Mouse (Mus musculus): ENCODE results near the gene Gm42878. TPM values are rescaled to one million over a fixed set of nuclear protein-coding genes. Genes with fewer than 3 reads are reported as not detected.

The Gm42878 gene
- polyA plus RNA-seq, 1 experiment from 2014 or later = not detected

- H3K4me1 ChIP-seq (ENCODE audit: control insufficient read depth, insufficient read depth, low read length) = peaks cover 11% of the 10 kb centered on the region
- H3K4me3 ChIP-seq (ENCODE audit: low read depth, low read length) = no peak overlapping the region
- DNase-seq (ENCODE audit: low spot score, missing footprints) = no peak
- no peak overlapping the region for H3K4me2 ChIP-seq
- no peaks in the 10 kb centered on the region for H3K9me3 ChIP-seq (ENCODE audit: control insufficient read depth, low read length)
- H3K36me3 ChIP-seq (ENCODE audit: control insufficient read depth, insufficient read depth, low read length) = no peaks in the 10 kb centered on the region
- WGBS = 92% methylated on average over 7 of the region's 7 CpGs
- ATAC-seq (ENCODE audit: low FRiP score) = no peak
- H3K27me3 ChIP-seq (ENCODE audit: control insufficient read depth, insufficient read depth, low read length) = no peaks in the 10 kb centered on the region
- H3K27ac ChIP-seq (ENCODE audit: low read depth, low read length) = no peak overlapping the region
- no peak overlapping the region for H3K9ac ChIP-seq (ENCODE audit: low read length)
Measured at GRCm38 (mm10) chr5:121541235-121541634, 4.0 kb downstream of the Gm42878 start.

GRCm38 (mm10) chr5:121540066-121540465 lies 5.2 kb downstream of the Gm42878 start:
- H3K27me3 ChIP-seq (ENCODE audit: control insufficient read depth, insufficient read depth, low read length) = no peaks in the 10 kb centered on the region
- H3K4me3 ChIP-seq (ENCODE audit: low read depth, low read length) = no peak overlapping the region
- no peak overlapping the region for H3K9ac ChIP-seq (ENCODE audit: low read length)
- H3K4me1 ChIP-seq (ENCODE audit: control insufficient read depth, insufficient read depth, low read length) = peaks cover 11% of the 10 kb centered on the region
- no peaks in the 10 kb centered on the region for H3K9me3 ChIP-seq (ENCODE audit: control insufficient read depth, low read length)
- 95% methylated on average over 5 of the region's 5 CpGs for WGBS
- peaks cover 4% of the 10 kb centered on the region for H3K36me3 ChIP-seq (ENCODE audit: control insufficient read depth, insufficient read depth, low read length)
- no peak overlapping the region for H3K27ac ChIP-seq (ENCODE audit: low read depth, low read length)
- H3K4me2 ChIP-seq = no peak overlapping the region
- no peak for DNase-seq (ENCODE audit: low spot score, missing footprints)
- no peak for ATAC-seq (ENCODE audit: low FRiP score)

- DNase-seq (ENCODE audit: low spot score, missing footprints) = no peak
- Histone ChIP-seq H3K27ac (ENCODE audit: low read depth, low read length) (no peak overlapping the region), H3K4me2 (no peak overlapping the region), H3K4me3 (ENCODE audit: low read depth, low read length) (no peak overlapping the region), H3K9me3 (ENCODE audit: control insufficient read depth, low read length) (no peaks in the 10 kb centered on the region), H3K27me3 (ENCODE audit: control insufficient read depth, insufficient read depth, low read length) (no peaks in the 10 kb centered on the region), H3K4me1 (ENCODE audit: control insufficient read depth, insufficient read depth, low read length) (no peaks in the 10 kb centered on the region), H3K9ac (ENCODE audit: low read length) (no peak overlapping the region), H3K36me3 (ENCODE audit: control insufficient read depth, insufficient read depth, low read length) (peaks cover 17% of the 10 kb centered on the region)
- no peak for ATAC-seq (ENCODE audit: low FRiP score)
- WGBS = 98% methylated on average over 2 of the region's 2 CpGs
Measured at GRCm38 (mm10) chr5:121537588-121537987, 7.7 kb downstream of the Gm42878 start.

- Histone ChIP-seq H3K27me3 (ENCODE audit: control insufficient read depth, insufficient read depth, low read length) (no peaks in the 10 kb centered on the region), H3K9ac (ENCODE audit: low read length) (no peak overlapping the region), H3K4me3 (ENCODE audit: low read depth, low read length) (no peak overlapping the region), H3K4me1 (ENCODE audit: control insufficient read depth, insufficient read depth, low read length) (no peaks in the 10 kb centered on the region), H3K36me3 (ENCODE audit: control insufficient read depth, insufficient read depth, low read length) (peaks cover 21% of the 10 kb centered on the region), H3K27ac (ENCODE audit: low read depth, low read length) (no peak overlapping the region), H3K4me2 (no peak overlapping the region), H3K9me3 (ENCODE audit: control insufficient read depth, low read length) (no peaks in the 10 kb centered on the region)
- ATAC-seq (ENCODE audit: low FRiP score) (no peak), DNase-seq (ENCODE audit: low spot score, missing footprints) (no peak)
- 72% methylated on average over 7 of the region's 7 CpGs for WGBS
Measured at GRCm38 (mm10) chr5:121536921-121537555, 8.2 kb downstream of the Gm42878 start.

- H3K4me2 ChIP-seq = no peak overlapping the region
- 97% methylated on average over 3 of the region's 3 CpGs for WGBS
- H3K9me3 ChIP-seq (ENCODE audit: control insufficient read depth, low read length) = no peaks in the 10 kb centered on the region
- H3K27me3 ChIP-seq (ENCODE audit: control insufficient read depth, insufficient read depth, low read length) = no peaks in the 10 kb centered on the region
- H3K9ac ChIP-seq (ENCODE audit: low read length) = no peak overlapping the region
- no peak for DNase-seq (ENCODE audit: low spot score, missing footprints)
- H3K27ac ChIP-seq (ENCODE audit: low read depth, low read length) = no peak overlapping the region
- no peak overlapping the region for H3K4me3 ChIP-seq (ENCODE audit: low read depth, low read length)
- no peak for ATAC-seq (ENCODE audit: low FRiP score)
- peaks cover 32% of the 10 kb centered on the region for H3K36me3 ChIP-seq (ENCODE audit: control insufficient read depth, insufficient read depth, low read length)
- H3K4me1 ChIP-seq (ENCODE audit: control insufficient read depth, insufficient read depth, low read length) = no peaks in the 10 kb centered on the region
Measured at GRCm38 (mm10) chr5:121535116-121535515, 10.2 kb downstream of the Gm42878 start.

GRCm38 (mm10) chr5:121534521-121534920 lies 10.8 kb downstream of the Gm42878 start:
- Histone ChIP-seq H3K4me2 (no peak overlapping the region), H3K9me3 (ENCODE audit: control insufficient read depth, low read length) (no peaks in the 10 kb centered on the region), H3K27me3 (ENCODE audit: control insufficient read depth, insufficient read depth, low read length) (no peaks in the 10 kb centered on the region), H3K27ac (ENCODE audit: low read depth, low read length) (no peak overlapping the region), H3K4me1 (ENCODE audit: control insufficient read depth, insufficient read depth, low read length) (no peaks in the 10 kb centered on the region), H3K4me3 (ENCODE audit: low read depth, low read length) (no peak overlapping the region), H3K9ac (ENCODE audit: low read length) (no peak overlapping the region), H3K36me3 (ENCODE audit: control insufficient read depth, insufficient read depth, low read length) (peaks cover 34% of the 10 kb centered on the region)
- DNase-seq (ENCODE audit: low spot score, missing footprints) = no peak
- ATAC-seq (ENCODE audit: low FRiP score) = no peak
- 94% methylated on average over 5 of the region's 5 CpGs for WGBS

- Histone ChIP-seq H3K4me2 (no peak overlapping the region), H3K9ac (ENCODE audit: low read length) (no peak overlapping the region), H3K36me3 (ENCODE audit: control insufficient read depth, insufficient read depth, low read length) (peaks cover 42% of the 10 kb centered on the region), H3K4me1 (ENCODE audit: control insufficient read depth, insufficient read depth, low read length) (no peaks in the 10 kb centered on the region), H3K27ac (ENCODE audit: low read depth, low read length) (no peak overlapping the region), H3K4me3 (ENCODE audit: low read depth, low read length) (no peak overlapping the region), H3K9me3 (ENCODE audit: control insufficient read depth, low read length) (no peaks in the 10 kb centered on the region), H3K27me3 (ENCODE audit: control insufficient read depth, insufficient read depth, low read length) (no peaks in the 10 kb centered on the region)
- 83% methylated on average over 8 of the region's 8 CpGs for WGBS
- no peak for DNase-seq (ENCODE audit: low spot score, missing footprints)
- no peak for ATAC-seq (ENCODE audit: low FRiP score)
Measured at GRCm38 (mm10) chr5:121526961-121527360, 18.3 kb downstream of the Gm42878 start.

GRCm38 (mm10) chr5:121526526-121526925 lies 18.8 kb downstream of the Gm42878 start:
- 87% methylated on average over 7 of the region's 7 CpGs for WGBS
- Histone ChIP-seq H3K36me3 (ENCODE audit: control insufficient read depth, insufficient read depth, low read length) (peaks cover 41% of the 10 kb centered on the region), H3K9me3 (ENCODE audit: control insufficient read depth, low read length) (no peaks in the 10 kb centered on the region)

GRCm38 (mm10) chr5:121525774-121526450 lies 19.4 kb downstream of the Gm42878 start:
- H3K4me1 ChIP-seq (ENCODE audit: control insufficient read depth, insufficient read depth, low read length) = no peaks in the 10 kb centered on the region
- H3K4me2 ChIP-seq = no peak overlapping the region
- no peaks in the 10 kb centered on the region for H3K27me3 ChIP-seq (ENCODE audit: control insufficient read depth, insufficient read depth, low read length)
- H3K9ac ChIP-seq (ENCODE audit: low read length) = no peak overlapping the region
- ATAC-seq (ENCODE audit: low FRiP score) (no peak), DNase-seq (ENCODE audit: low spot score, missing footprints) (no peak)
- 87% methylated on average over 14 of the region's 14 CpGs for WGBS
- H3K4me3 ChIP-seq (ENCODE audit: low read depth, low read length) = no peak overlapping the region
- H3K36me3 ChIP-seq (ENCODE audit: control insufficient read depth, insufficient read depth, low read length) = peaks cover 35% of the 10 kb centered on the region
- H3K27ac ChIP-seq (ENCODE audit: low read depth, low read length) = no peak overlapping the region
- H3K9me3 ChIP-seq (ENCODE audit: control insufficient read depth, low read length) = no peaks in the 10 kb centered on the region

More at GRCm38 (mm10) chr5:121526526-121526925, 18.8 kb downstream of the Gm42878 start:
- H3K27me3 ChIP-seq (ENCODE audit: control insufficient read depth, insufficient read depth, low read length) = no peaks in the 10 kb centered on the region
- no peak overlapping the region for H3K9ac ChIP-seq (ENCODE audit: low read length)
- no peak overlapping the region for H3K4me3 ChIP-seq (ENCODE audit: low read depth, low read length)
- H3K4me2 ChIP-seq = no peak overlapping the region
- H3K4me1 ChIP-seq (ENCODE audit: control insufficient read depth, insufficient read depth, low read length) = no peaks in the 10 kb centered on the region
- no peak overlapping the region for H3K27ac ChIP-seq (ENCODE audit: low read depth, low read length)
- DNase-seq (ENCODE audit: low spot score, missing footprints) = no peak
- ATAC-seq (ENCODE audit: low FRiP score) = no peak
